Mouse (Mus musculus): ENCODE results near the gene Cops8. TPM values are rescaled to one million over a fixed set of nuclear protein-coding genes. Genes with fewer than 3 reads are reported as not detected.

The Cops8 gene
- polyA plus RNA-seq (2015; fragmentation: Nextera tagmentation; extraction: Ambion mirVana), result 142 and 148 TPM in 2 replicates

DNA sequence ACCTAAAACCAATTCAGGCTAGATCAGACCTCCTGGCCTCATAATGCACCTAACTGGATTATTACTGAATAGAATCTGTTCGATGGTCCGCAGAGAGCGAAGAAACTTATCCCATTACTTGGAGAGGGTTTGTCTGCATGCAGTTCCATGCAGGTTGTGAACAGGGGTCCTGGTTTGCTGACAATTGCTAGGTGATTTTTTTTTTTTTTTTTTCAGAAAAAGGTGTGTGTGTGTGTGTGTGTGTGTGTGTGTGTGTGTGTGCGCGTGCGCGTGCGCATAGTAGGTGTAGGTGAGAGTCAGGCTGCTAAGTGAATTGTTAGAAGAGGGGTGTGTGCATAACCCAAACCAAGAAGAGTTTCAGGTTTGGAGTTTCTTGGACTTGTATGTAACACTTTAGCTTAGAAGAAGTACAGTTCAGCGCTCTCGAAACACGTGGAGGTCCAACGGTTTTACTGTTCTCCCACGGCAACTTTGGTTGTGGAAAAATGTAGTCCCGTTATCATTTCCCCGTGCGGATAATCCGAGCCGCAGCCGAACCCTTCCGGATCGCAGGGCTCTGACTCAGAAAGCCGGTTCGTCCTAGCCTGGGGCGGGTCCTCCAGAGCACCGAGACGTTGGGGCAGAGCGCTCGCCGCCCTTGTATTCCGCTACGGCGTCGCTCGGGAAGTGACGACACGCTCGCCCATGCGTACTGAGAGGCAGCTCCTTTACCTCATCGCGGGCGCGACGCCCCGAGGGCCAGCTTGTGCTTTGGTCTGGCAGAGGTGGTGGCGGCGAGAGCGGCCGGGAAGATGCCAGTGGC lies at the start of gene Cops8:
Gene Cops8 (plus strand): TSS at position 223 of the 802 bp plus-strand sequence.
- ATAC-seq (ENCODE audit: low read depth), result peak; percentile 100
- no peaks in the 10 kb centered on the region for H3K27me3 ChIP-seq (ENCODE audit: control insufficient read depth, insufficient read depth, low read depth, low read length)
- H3K4me3 ChIP-seq (ENCODE audit: low read length), result peak within 1 kb of the TSS; percentile 82
- H3K9ac ChIP-seq (ENCODE audit: low read length), result peak within 1 kb of the TSS; percentile 86
- no peaks in the 10 kb centered on the region for H3K9me3 ChIP-seq (ENCODE audit: control insufficient read depth, low read length)
- peak within 1 kb of the TSS; percentile 59; the same call in 1 of the 2 replicates for H3K27ac ChIP-seq (ENCODE audit: low read length)
- peak within 1 kb of the TSS; percentile 61 for H3K4me2 ChIP-seq (ENCODE audit: low read depth, low read length)
- 4% methylated on average over 48 of the region's 48 CpGs for WGBS
- H3K36me3 ChIP-seq (ENCODE audit: control insufficient read depth, insufficient read depth, low read length), result peaks cover 9% of the 10 kb centered on the region
- H3K4me1 ChIP-seq (replicated peaks; ENCODE audit: control insufficient read depth, insufficient read depth, low read length), result no peaks in the 10 kb centered on the region; the same call in 1 of the 2 replicates

DNA sequence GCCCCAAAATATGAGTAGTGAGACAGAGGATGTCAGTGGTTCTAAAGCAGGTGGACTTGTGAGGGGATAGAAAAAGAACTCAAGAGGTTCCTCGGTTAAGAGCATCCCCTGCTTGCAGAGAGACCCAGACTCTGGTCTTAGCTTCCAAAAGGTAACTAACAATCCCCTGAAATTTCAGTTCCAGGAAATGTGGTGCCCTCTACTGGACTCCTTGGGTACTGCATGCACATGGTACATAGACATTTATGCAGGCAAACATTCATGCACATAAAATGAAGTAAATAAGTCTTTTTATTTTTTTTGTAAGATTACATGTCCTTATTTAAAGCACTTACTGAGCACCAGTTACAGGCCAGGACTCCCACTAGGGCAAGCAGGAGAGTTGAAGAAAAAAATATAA lies 45.6 kb upstream of the Cops8 start:
- no peak overlapping the region for H3K9ac ChIP-seq (ENCODE audit: low read length)
- H3K4me1 ChIP-seq (replicated peaks; ENCODE audit: control insufficient read depth, insufficient read depth, low read length), result no peaks in the 10 kb centered on the region
- H3K27ac ChIP-seq (ENCODE audit: low read length), result no peak overlapping the region
- 84% methylated on average over 1 of the region's 1 CpGs for WGBS
- no peaks in the 10 kb centered on the region for H3K9me3 ChIP-seq (ENCODE audit: control insufficient read depth, low read length)
- no peak overlapping the region for H3K4me3 ChIP-seq (ENCODE audit: low read length)
- no peak for ATAC-seq (ENCODE audit: low read depth)
- no peaks in the 10 kb centered on the region for H3K36me3 ChIP-seq (ENCODE audit: control insufficient read depth, insufficient read depth, low read length)
- H3K27me3 ChIP-seq (ENCODE audit: control insufficient read depth, insufficient read depth, low read depth, low read length), result no peaks in the 10 kb centered on the region
- H3K4me2 ChIP-seq (ENCODE audit: low read depth, low read length), result no peak overlapping the region

DNA sequence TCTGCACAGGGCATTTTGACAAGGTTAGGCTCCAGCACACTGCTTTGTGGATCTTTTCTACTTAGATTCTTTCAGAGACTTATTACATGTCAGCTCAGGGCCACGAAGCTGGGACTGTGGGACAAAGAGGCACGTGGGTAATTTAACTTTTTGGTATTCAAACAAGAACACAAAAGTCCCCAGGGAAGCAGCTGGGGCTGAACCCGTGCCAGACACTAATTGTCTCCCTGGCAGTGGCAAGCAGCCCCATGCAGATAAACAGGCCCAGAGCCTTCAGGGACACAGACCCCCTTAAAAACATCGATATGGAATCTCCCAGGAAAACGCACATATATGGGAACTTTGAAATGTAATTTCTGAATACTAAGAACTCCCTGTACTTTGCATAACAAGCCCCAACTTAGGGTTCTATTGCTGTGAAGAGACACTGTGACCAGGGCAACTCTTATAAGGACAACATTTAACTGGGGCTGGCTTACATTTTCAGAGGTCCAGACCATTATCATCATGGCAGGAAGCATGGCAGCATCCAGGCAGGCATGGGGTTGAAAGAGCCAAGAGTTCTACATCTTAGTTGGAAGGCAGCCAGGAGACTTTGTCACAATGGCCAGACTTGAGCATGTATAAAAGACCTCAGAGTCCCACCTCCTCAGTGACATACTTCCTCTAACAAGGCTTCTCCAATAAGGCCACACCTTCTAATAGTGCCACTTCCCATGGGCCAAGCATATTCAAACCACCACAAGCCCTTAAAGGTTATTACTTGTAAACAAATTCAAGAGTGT lies 41.6 kb upstream of the Cops8 start:
- H3K27ac ChIP-seq (ENCODE audit: low read length), result no peak overlapping the region
- WGBS, result 46% methylated on average over 5 of the region's 5 CpGs
- no peak overlapping the region for H3K9ac ChIP-seq (ENCODE audit: low read length)
- no peak overlapping the region for H3K4me3 ChIP-seq (ENCODE audit: low read length)
- no peaks in the 10 kb centered on the region; the same call in 1 of the 2 replicates for H3K4me1 ChIP-seq (replicated peaks; ENCODE audit: control insufficient read depth, insufficient read depth, low read length)
- no peak for ATAC-seq (ENCODE audit: low read depth)
- no peak overlapping the region for H3K4me2 ChIP-seq (ENCODE audit: low read depth, low read length)
- no peaks in the 10 kb centered on the region for H3K9me3 ChIP-seq (ENCODE audit: control insufficient read depth, low read length)
- H3K36me3 ChIP-seq (ENCODE audit: control insufficient read depth, insufficient read depth, low read length), result no peaks in the 10 kb centered on the region
- no peaks in the 10 kb centered on the region for H3K27me3 ChIP-seq (ENCODE audit: control insufficient read depth, insufficient read depth, low read depth, low read length)

DNA sequence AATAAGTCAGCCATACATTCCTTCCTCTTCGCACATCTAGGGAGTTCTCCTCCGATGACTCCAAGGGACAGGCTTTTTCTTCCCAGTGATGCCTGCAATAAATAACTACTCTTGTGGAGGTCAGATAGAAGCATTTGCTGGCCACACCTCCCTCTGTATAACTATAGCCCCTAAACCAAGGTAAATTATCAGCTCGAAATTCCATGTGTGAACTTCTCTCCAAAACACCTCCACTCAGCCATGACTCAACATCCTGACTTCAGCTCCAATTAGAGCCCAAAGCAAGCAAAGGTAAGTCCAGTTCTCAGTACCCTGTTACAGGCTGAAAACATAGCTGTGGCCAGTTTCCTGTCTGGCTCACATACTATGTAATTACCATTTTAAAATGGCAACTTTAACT lies 38.8 kb upstream of the Cops8 start:
- no peak overlapping the region for H3K4me2 ChIP-seq (ENCODE audit: low read depth, low read length)
- H3K4me3 ChIP-seq (ENCODE audit: low read length), result no peak overlapping the region
- ATAC-seq (ENCODE audit: low read depth), result no peak
- WGBS, result 80% methylated on average over 3 of the region's 3 CpGs
- H3K36me3 ChIP-seq (ENCODE audit: control insufficient read depth, insufficient read depth, low read length), result no peaks in the 10 kb centered on the region
- H3K4me1 ChIP-seq (replicated peaks; ENCODE audit: control insufficient read depth, insufficient read depth, low read length), result no peaks in the 10 kb centered on the region; the same call in none of the 2 replicates
- H3K9ac ChIP-seq (ENCODE audit: low read length), result no peak overlapping the region
- no peaks in the 10 kb centered on the region for H3K27me3 ChIP-seq (ENCODE audit: control insufficient read depth, insufficient read depth, low read depth, low read length)
- H3K9me3 ChIP-seq (ENCODE audit: control insufficient read depth, low read length), result no peaks in the 10 kb centered on the region
- no peak overlapping the region for H3K27ac ChIP-seq (ENCODE audit: low read length)

DNA sequence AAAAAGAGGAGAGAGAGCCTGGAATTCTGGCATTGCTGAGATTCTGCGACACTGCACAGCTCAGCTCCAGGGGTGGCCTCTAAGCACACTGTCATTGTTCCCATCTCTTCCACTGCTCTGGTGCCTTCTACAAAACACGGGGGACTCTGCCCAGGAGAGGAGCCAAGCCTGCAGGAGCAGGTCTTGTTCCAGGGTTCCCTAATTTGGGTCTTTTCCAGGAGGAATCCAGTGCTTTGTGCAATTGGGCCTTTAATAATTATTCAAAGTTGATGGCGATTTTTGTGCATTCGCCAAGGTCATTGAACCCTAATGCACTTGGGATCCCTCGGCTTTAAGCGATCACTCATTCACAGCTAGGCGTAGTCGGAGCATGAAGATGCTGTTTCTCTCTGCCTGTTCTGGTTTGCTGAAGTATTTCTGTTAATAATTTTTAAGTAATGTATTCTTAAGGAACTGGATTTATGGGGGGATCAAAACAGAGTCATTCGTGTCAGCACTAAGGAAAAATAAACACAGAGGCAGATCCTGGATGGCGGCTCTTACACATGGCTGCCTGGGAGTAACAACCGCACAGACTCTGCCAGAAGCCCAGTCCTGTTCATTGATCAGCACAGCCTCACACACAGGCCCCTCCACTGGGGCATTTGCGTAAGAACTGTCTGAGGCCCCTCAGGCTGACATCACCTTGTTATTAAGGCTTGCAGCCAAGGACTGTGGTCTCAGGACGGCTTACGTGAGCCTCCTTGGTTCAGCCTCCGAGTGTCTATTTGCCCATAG lies 35.9 kb upstream of the Cops8 start:
- peak; percentile 67 for ATAC-seq (ENCODE audit: low read depth)
- H3K9me3 ChIP-seq (ENCODE audit: control insufficient read depth, low read length), result 0 out of 2 replicates have a peak, but pooled peaks cover 3% of the 10 kb centered on the region
- H3K4me2 ChIP-seq (ENCODE audit: low read depth, low read length), result no peak overlapping the region
- no peak overlapping the region for H3K4me3 ChIP-seq (ENCODE audit: low read length)
- H3K9ac ChIP-seq (ENCODE audit: low read length), result no peak overlapping the region
- no peaks in the 10 kb centered on the region; the same call in none of the 2 replicates for H3K4me1 ChIP-seq (replicated peaks; ENCODE audit: control insufficient read depth, insufficient read depth, low read length)
- WGBS, result 41% methylated on average over 15 of the region's 15 CpGs
- H3K36me3 ChIP-seq (ENCODE audit: control insufficient read depth, insufficient read depth, low read length), result no peaks in the 10 kb centered on the region
- H3K27ac ChIP-seq (ENCODE audit: low read length), result no peak overlapping the region
- H3K27me3 ChIP-seq (ENCODE audit: control insufficient read depth, insufficient read depth, low read depth, low read length), result no peaks in the 10 kb centered on the region

DNA sequence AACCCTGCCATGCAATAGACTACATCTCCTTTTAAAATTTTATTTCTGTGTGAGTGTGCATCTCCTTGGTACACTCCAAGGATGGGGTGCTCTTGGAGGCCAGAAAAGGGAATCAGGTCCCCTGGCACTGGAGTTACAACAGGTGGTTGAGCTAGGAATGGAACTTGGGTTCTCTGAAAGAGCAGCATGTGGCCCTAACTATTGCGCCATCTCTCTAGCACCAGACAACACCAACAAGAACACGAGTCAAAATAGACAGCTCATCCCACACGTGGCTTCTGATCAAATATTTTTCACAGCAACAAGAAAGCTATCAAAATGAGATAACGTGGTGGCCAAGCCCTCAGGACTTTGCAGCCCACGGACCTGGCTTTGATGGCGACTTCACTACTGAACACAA lies 28.9 kb upstream of the Cops8 start:
- no peak overlapping the region for H3K4me2 ChIP-seq (ENCODE audit: low read depth, low read length)
- H3K4me1 ChIP-seq (replicated peaks; ENCODE audit: control insufficient read depth, insufficient read depth, low read length), result no peaks in the 10 kb centered on the region
- no peak overlapping the region for H3K4me3 ChIP-seq (ENCODE audit: low read length)
- no peak overlapping the region for H3K9ac ChIP-seq (ENCODE audit: low read length)
- ATAC-seq (ENCODE audit: low read depth), result no peak
- H3K27me3 ChIP-seq (ENCODE audit: control insufficient read depth, insufficient read depth, low read depth, low read length), result peaks cover 5% of the 10 kb centered on the region; the same call in 1 of the 2 replicates
- 75% methylated on average over 6 of the region's 6 CpGs for WGBS
- 0 out of 2 replicates have a peak, but pooled peaks cover 3% of the 10 kb centered on the region for H3K9me3 ChIP-seq (ENCODE audit: control insufficient read depth, low read length)
- no peak overlapping the region for H3K27ac ChIP-seq (ENCODE audit: low read length)
- no peaks in the 10 kb centered on the region for H3K36me3 ChIP-seq (ENCODE audit: control insufficient read depth, insufficient read depth, low read length)

DNA sequence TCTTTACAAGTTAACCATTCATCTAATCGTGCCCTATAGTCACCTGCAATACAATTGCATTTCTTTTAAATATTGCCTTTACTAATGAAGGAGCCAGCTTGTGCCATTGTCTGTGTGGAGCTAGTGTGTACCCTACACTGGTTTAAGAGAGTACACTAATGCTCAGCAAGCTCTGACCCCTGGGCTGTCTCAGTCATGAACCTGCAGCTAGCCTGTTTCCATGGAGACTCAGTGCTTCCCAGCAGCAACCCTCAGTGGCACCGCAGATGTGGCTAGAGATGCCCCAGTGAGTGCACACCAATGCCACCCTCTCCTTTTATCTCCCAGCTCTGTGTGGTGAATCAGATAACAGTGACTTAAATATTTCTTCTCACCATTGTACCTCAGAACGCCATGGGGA lies 27.9 kb upstream of the Cops8 start:
- H3K27ac ChIP-seq (ENCODE audit: low read length), result no peak overlapping the region
- no peak for ATAC-seq (ENCODE audit: low read depth)
- H3K4me1 ChIP-seq (replicated peaks; ENCODE audit: control insufficient read depth, insufficient read depth, low read length), result no peaks in the 10 kb centered on the region
- H3K9me3 ChIP-seq (ENCODE audit: control insufficient read depth, low read length), result 0 out of 2 replicates have a peak, but pooled peaks cover 3% of the 10 kb centered on the region
- H3K36me3 ChIP-seq (ENCODE audit: control insufficient read depth, insufficient read depth, low read length), result no peaks in the 10 kb centered on the region
- H3K4me2 ChIP-seq (ENCODE audit: low read depth, low read length), result no peak overlapping the region
- no peak overlapping the region for H3K9ac ChIP-seq (ENCODE audit: low read length)
- peaks cover 5% of the 10 kb centered on the region; the same call in 1 of the 2 replicates for H3K27me3 ChIP-seq (ENCODE audit: control insufficient read depth, insufficient read depth, low read depth, low read length)
- H3K4me3 ChIP-seq (ENCODE audit: low read length), result no peak overlapping the region
- WGBS, result 65% methylated on average over 3 of the region's 3 CpGs

DNA sequence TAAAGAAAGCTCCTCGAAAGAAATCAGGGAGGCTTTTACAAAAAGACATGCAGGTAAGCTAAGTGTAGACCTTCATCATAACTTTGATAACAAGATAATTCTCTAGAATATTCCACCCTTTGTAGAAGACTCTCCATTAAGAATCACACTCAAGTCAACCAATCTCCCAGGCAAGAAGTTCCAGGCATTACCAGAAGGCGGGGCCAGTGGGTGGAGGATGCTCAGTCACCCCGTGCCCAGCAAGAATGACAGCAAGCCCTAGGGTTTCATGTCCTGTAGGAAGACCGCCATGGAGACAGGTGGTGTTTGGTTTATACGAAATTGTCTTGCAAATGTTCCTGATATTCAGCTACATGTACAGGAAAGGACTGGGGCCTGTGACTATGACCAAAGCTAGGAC lies 25.4 kb upstream of the Cops8 start:
- no peaks in the 10 kb centered on the region for H3K9me3 ChIP-seq (ENCODE audit: control insufficient read depth, low read length)
- ATAC-seq (ENCODE audit: low read depth), result no peak
- H3K27me3 ChIP-seq (ENCODE audit: control insufficient read depth, insufficient read depth, low read depth, low read length), result peaks cover 5% of the 10 kb centered on the region; the same call in 1 of the 2 replicates
- H3K4me2 ChIP-seq (ENCODE audit: low read depth, low read length), result no peak overlapping the region
- H3K27ac ChIP-seq (ENCODE audit: low read length), result no peak overlapping the region
- no peak overlapping the region for H3K4me3 ChIP-seq (ENCODE audit: low read length)
- WGBS, result 70% methylated on average over 5 of the region's 5 CpGs
- H3K4me1 ChIP-seq (replicated peaks; ENCODE audit: control insufficient read depth, insufficient read depth, low read length), result no peaks in the 10 kb centered on the region
- H3K36me3 ChIP-seq (ENCODE audit: control insufficient read depth, insufficient read depth, low read length), result no peaks in the 10 kb centered on the region
- no peak overlapping the region for H3K9ac ChIP-seq (ENCODE audit: low read length)
